Mouse (Mus musculus) heart, embryonic 14.5 days (tissue): ENCODE data around the gene Jam3. TPM values are rescaled to one million over a fixed set of nuclear protein-coding genes. Genes with fewer than 3 reads are reported as not detected.

Experiments used
- ATAC-seq: fragments of 200-750 bp; cut with Nextera tagmentation; 2 replicates; pipeline ENCODE4 v1.8.0; 2017; ENCODE audit warnings: low read depth, moderate TSS enrichment; ENCODE audit not compliant: insufficient number of reproducible peaks, insufficient read depth, low FRiP score
- H3K27ac ChIP-seq, 2 experiments: fragments of 200-500 bp in 1 of 2; fragments of 300-500 bp in 1 of 2; sonication (generic) in 1 of 2; replicated peaks in 1 of 2; 2 replicates each; pipeline ENCODE4 v1.5.1; 2012 to 2014; ENCODE audit warnings: low read depth in 2 of 2, low read length in 2 of 2, control low read depth in 1 of 2, mild to moderate bottlenecking in 1 of 2, mixed read lengths in 1 of 2; ENCODE audit not compliant: control insufficient read depth in 1 of 2, insufficient read depth in 1 of 2
- H3K27me3 ChIP-seq: fragments of 300-500 bp; sonication (generic); 2 replicates; pipeline ENCODE4 v1.6.1; 2014; ENCODE audit warnings: mild to moderate bottlenecking, low read length, control low read depth; ENCODE audit not compliant: control insufficient read depth, insufficient read depth
- H3K36me3 ChIP-seq: fragments of 300-500 bp; sonication (generic); 2 replicates; pipeline ENCODE4 v1.6.1; 2014; ENCODE audit warnings: mild to moderate bottlenecking, control low read depth, low read length, mixed read lengths; ENCODE audit not compliant: control insufficient read depth, insufficient read depth
- H3K4me1 ChIP-seq, 2 experiments: fragments of 200-500 bp in 1 of 2; fragments of 300-500 bp in 1 of 2; sonication (generic) in 1 of 2; 2 replicates each; pipeline ENCODE4 v1.6.1; 2012 to 2014; ENCODE audit warnings: low read length in 2 of 2, control low read depth in 1 of 2, mixed read lengths in 1 of 2; ENCODE audit not compliant: control insufficient read depth in 2 of 2, insufficient read depth in 2 of 2
- H3K4me2 ChIP-seq: fragments of 300-500 bp; sonication (generic); 2 replicates; pipeline ENCODE4 v1.6.1; 2014; ENCODE audit warnings: mild to moderate bottlenecking, low read length
- H3K4me3 ChIP-seq, 2 experiments: fragments of 200-500 bp in 1 of 2; fragments of 300-500 bp in 1 of 2; sonication (generic) in 1 of 2; 2 replicates each; pipeline ENCODE4 v1.5.1; 2012 to 2014; ENCODE audit warnings: low read length in 2 of 2, mild to moderate bottlenecking in 2 of 2, control low read depth in 1 of 2, low read depth in 1 of 2, moderate library complexity in 1 of 2; ENCODE audit not compliant: control insufficient read depth in 1 of 2, insufficient read depth in 1 of 2
- H3K9ac ChIP-seq: fragments of 300-500 bp; sonication (generic); 2 replicates; pipeline ENCODE4 v1.6.1; 2014; ENCODE audit warnings: mild to moderate bottlenecking, low read length
- H3K9me3 ChIP-seq: fragments of 300-500 bp; sonication (generic); 2 replicates; pipeline ENCODE4 v1.6.1; 2016; ENCODE audit warnings: low read length, control low read depth; ENCODE audit not compliant: control insufficient read depth
- WGBS: fragments of 180-500 bp; shearing (Covaris S2); extraction: QIAGEN DNeasy Blood & Tissue Kit; methylation state at CpG from one replicate; pipeline ENCODE4 v1.1.7; 2014; 5-methylcytosine and 5-hydroxymethylcytosine counted together
- polyA plus RNA-seq: library from polyadenylated mRNA; unstranded; fragments of >200 nt; fragmentation: Nextera tagmentation; extraction: Ambion mirVana; gene quantifications from 2 replicates; pipeline ENCODE4 v1.2.1, GENCODE M21; 2014

Jam3 gene
- polyA plus RNA-seq, 1 experiment from 2014 or later, result 40.9 TPM

GRCm38 (mm10) chr9:27192001-27192760 is 37.0 kb upstream of the Jam3 start:
- H3K27ac ChIP-seq, result peak overlapping the region; percentile 90 to 94
- peaks cover 24 to 36% of the 10 kb centered on the region in 2 experiments for H3K4me1 ChIP-seq
- peak overlapping the region; percentile 42 for H3K9ac ChIP-seq
- peak overlapping the region; percentile 14 to 31 for H3K4me3 ChIP-seq
- no peaks in the 10 kb centered on the region for H3K9me3 ChIP-seq
- ATAC-seq, result peak; percentile 94
- WGBS, result 10% methylated on average over 14 of the region's 14 CpGs
- H3K4me2 ChIP-seq, result peak overlapping the region; percentile 58
- no peaks in the 10 kb centered on the region for H3K36me3 ChIP-seq
- H3K27me3 ChIP-seq, result no peaks in the 10 kb centered on the region

GRCm38 (mm10) chr9:27191501-27191981 is 36.3 kb upstream of the Jam3 start:
- Histone ChIP-seq H3K36me3 (no peaks in the 10 kb centered on the region), H3K4me2 (peak overlapping the region; percentile 58), H3K27me3 (no peaks in the 10 kb centered on the region), H3K9ac (peak overlapping the region; percentile 42), H3K9me3 (no peaks in the 10 kb centered on the region), H3K4me1 (peaks cover 26 to 40% of the 10 kb centered on the region in 2 experiments), H3K27ac (peak overlapping the region; percentile 90 to 94), H3K4me3 (peak overlapping the region; percentile 14 to 31)
- 0% methylated on average over 7 of the region's 7 CpGs for WGBS
- peak; percentile 80 for ATAC-seq

GRCm38 (mm10) chr9:27190461-27190860 is 35.2 kb upstream of the Jam3 start:
- Histone ChIP-seq H3K27me3 (no peaks in the 10 kb centered on the region), H3K4me2 (no peak overlapping the region), H3K4me1 (peaks cover 26 to 40% of the 10 kb centered on the region in 2 experiments), H3K36me3 (no peaks in the 10 kb centered on the region), H3K27ac (no peak overlapping the region), H3K9ac (no peak overlapping the region), H3K9me3 (no peaks in the 10 kb centered on the region), H3K4me3 (no peak overlapping the region)
- WGBS, result 69% methylated on average over 8 of the region's 8 CpGs
- ATAC-seq, result no peak

GRCm38 (mm10) chr9:27189306-27189705 is 34.1 kb upstream of the Jam3 start:
- Histone ChIP-seq H3K4me3 (no peak overlapping the region), H3K9me3 (no peaks in the 10 kb centered on the region), H3K27ac (no peak overlapping the region), H3K4me1 (peaks cover 26 to 40% of the 10 kb centered on the region in 2 experiments), H3K4me2 (no peak overlapping the region), H3K36me3 (no peaks in the 10 kb centered on the region), H3K27me3 (no peaks in the 10 kb centered on the region), H3K9ac (no peak overlapping the region)
- 36% methylated on average over 2 of the region's 2 CpGs for WGBS
- no peak for ATAC-seq

DNA sequence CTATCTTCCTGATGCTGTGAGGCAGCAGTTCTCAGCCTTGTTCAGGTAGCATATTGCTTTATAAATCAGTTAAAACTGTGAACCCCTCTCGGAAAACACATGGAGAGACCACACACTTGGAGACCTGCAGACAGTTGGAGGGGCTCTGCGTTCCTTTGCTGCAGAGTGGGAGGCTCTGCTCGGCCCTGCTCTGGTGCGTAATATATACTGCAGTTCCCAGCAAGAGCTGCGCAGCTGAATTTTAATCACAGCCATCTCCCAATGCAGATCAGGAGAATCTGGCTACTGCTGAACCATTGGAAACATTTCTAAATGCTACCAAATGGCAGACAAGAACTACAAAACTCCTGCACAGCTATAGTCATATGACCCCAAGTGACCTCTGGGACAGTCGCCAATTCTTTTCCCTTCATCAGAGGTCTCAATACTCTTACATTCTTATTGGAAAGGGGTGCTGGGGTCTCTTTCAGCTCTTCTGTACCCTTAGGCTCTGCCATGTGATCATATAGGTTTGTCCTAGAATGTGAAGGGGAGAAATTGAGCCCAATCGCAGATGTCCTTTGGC is 33.5 kb upstream of the Jam3 start:
- no peaks in the 10 kb centered on the region for H3K9me3 ChIP-seq
- WGBS, result 87% methylated on average over 7 of the region's 7 CpGs
- no peak overlapping the region for H3K27ac ChIP-seq
- peaks cover 26 to 40% of the 10 kb centered on the region in 2 experiments for H3K4me1 ChIP-seq
- no peaks in the 10 kb centered on the region for H3K36me3 ChIP-seq
- no peak for ATAC-seq
- no peak overlapping the region for H3K9ac ChIP-seq
- no peak overlapping the region for H3K4me2 ChIP-seq
- no peaks in the 10 kb centered on the region for H3K27me3 ChIP-seq
- no peak overlapping the region for H3K4me3 ChIP-seq

DNA sequence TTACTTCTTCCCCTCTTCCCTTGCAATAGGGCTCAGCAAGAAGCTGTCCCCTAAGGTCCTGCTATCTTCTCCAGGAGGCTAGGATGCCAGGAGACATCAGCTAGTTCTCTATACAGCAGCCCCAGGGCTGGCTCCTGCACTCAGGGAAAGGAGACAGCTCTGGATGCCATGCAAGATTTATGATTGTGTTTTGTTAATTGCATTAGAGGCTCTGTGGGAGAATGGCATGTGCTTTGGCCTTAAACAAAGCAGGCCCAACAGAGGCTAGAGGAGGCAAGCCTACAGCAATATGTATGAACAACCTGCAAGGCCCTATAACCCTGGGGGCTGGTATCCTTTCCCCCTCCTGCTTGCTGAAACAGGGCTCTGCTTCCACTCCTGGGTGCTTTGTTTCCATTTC is 30.6 kb upstream of the Jam3 start:
- ATAC-seq, result no peak
- no peak overlapping the region for H3K9ac ChIP-seq
- H3K9me3 ChIP-seq, result no peaks in the 10 kb centered on the region
- H3K27me3 ChIP-seq, result no peaks in the 10 kb centered on the region
- H3K4me3 ChIP-seq, result no peak overlapping the region
- no peak overlapping the region for H3K4me2 ChIP-seq
- no peak overlapping the region for H3K27ac ChIP-seq
- no peaks in the 10 kb centered on the region for H3K36me3 ChIP-seq
- peaks cover 12 to 20% of the 10 kb centered on the region in 2 experiments for H3K4me1 ChIP-seq

DNA sequence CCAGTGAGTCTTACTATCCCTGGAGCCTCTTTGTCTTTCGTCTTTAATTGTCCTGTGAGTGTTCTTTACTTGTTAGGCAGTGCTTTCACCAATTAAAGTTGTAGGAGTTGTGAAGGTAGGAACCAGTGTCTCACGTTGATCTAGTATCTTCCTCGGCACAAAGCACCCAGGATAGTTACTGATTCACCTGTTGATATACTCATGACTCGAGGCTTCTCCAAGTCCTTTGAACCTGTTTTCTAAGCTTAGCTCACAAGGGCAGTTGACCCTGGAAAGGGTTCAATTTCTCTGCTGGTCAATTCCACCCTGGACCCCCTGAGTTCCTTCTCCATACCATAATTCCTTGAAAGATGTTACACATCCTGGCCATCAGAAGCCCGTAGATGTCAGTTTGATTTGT is 26.9 kb upstream of the Jam3 start:
- 76% methylated on average over 5 of the region's 5 CpGs for WGBS
- H3K4me3 ChIP-seq, result no peak overlapping the region
- no peak overlapping the region for H3K9ac ChIP-seq
- no peak overlapping the region for H3K27ac ChIP-seq
- no peaks in the 10 kb centered on the region; the same call in 1 of the 2 replicates for H3K27me3 ChIP-seq
- H3K4me1 ChIP-seq, result peaks cover under 1 to 3% of the 10 kb centered on the region in 2 experiments; a peak in 2 of 4 replicates
- no peak for ATAC-seq
- H3K4me2 ChIP-seq, result no peak overlapping the region
- no peaks in the 10 kb centered on the region for H3K36me3 ChIP-seq
- no peaks in the 10 kb centered on the region for H3K9me3 ChIP-seq
